Mouse (Mus musculus) MEL (cell line): ENCODE measurements around the gene Ppp4r3a. TPM values are rescaled to one million over a fixed set of nuclear protein-coding genes. Genes with fewer than 3 reads are reported as not detected.

Source experiments
- DNase-seq: peaks from one replicate; pipeline ENCODE4 v3.0.0; 2011; ENCODE audit warnings: low read depth, low spot score
- H3K27ac ChIP-seq: 2 replicates; pipeline ENCODE4 v1.5.1; 2012; ENCODE audit warnings: low read depth, mild to moderate bottlenecking, control low read depth, low read length, moderate library complexity; ENCODE audit not compliant: control insufficient read depth
- H3K27me3 ChIP-seq, 2 experiments: fragments of 150-350 bp in 1 of 2; sonication (generic) in 1 of 2; 2 replicates each; pipeline ENCODE4 v1.6.1; 2012; ENCODE audit warnings: low read length in 2 of 2, mild to moderate bottlenecking in 2 of 2, improper control_type of control experiment in 1 of 2, moderate library complexity in 1 of 2; ENCODE audit not compliant: insufficient read depth in 2 of 2, control insufficient read depth in 1 of 2
- H3K36me3 ChIP-seq, 2 experiments: 2 replicates each; pipeline ENCODE4 v1.6.1; 2012 to 2014; ENCODE audit warnings: low read length in 2 of 2, improper control_type of control experiment in 1 of 2, inconsistent platforms in 1 of 2, mild to moderate bottlenecking in 1 of 2; ENCODE audit not compliant: insufficient read depth in 2 of 2, control insufficient read depth in 1 of 2
- H3K4me1 ChIP-seq, 2 experiments: fragments of 150-350 bp in 1 of 2; sonication (generic) in 1 of 2; 2 replicates each; pipeline ENCODE4 v1.6.1; 2012; ENCODE audit warnings: low read length in 2 of 2, improper control_type of control experiment in 1 of 2, mild to moderate bottlenecking in 1 of 2; ENCODE audit not compliant: insufficient read depth in 2 of 2, control insufficient read depth in 1 of 2
- H3K4me3 ChIP-seq, 2 experiments: fragments of 150-350 bp in 1 of 2; sonication (generic) in 1 of 2; 2 replicates each; pipeline ENCODE4 v1.5.1; 2012; ENCODE audit warnings: low read depth in 2 of 2, low read length in 2 of 2, mild to moderate bottlenecking in 2 of 2, moderate library complexity in 2 of 2, control low read depth in 1 of 2, improper control_type of control experiment in 1 of 2; ENCODE audit not compliant: control insufficient read depth in 1 of 2, insufficient read depth in 1 of 2
- H3K79me2 ChIP-seq: 2 replicates; pipeline ENCODE4 v1.6.1; 2012; ENCODE audit warnings: mild to moderate bottlenecking, low read length, moderate library complexity; ENCODE audit not compliant: control insufficient read depth, poor library complexity, insufficient read depth
- H3K9ac ChIP-seq: 2 replicates; pipeline ENCODE4 v1.6.1; 2012; ENCODE audit warnings: low read depth, mild to moderate bottlenecking, control low read depth, low read length, moderate library complexity; ENCODE audit not compliant: control insufficient read depth, poor library complexity, severe bottlenecking
- H3K9me3 ChIP-seq: fragments of 150-350 bp; sonication (generic); replicated peaks from 2 replicates; pipeline ENCODE4 v1.6.1; 2012; ENCODE audit warnings: mild to moderate bottlenecking, low read length, improper control_type of control experiment, moderate library complexity; ENCODE audit not compliant: insufficient read depth
- BHLHE40 ChIP-seq: IDR thresholded peaks from 2 replicates; pipeline ENCODE4 v1.6.1; 2012; ENCODE audit warnings: low read depth, mild to moderate bottlenecking, inconsistent platforms, low read length, improper control_type of control experiment, borderline replicate concordance
- CHD1 ChIP-seq: IDR thresholded peaks from 2 replicates; pipeline ENCODE4 v1.6.1; 2012; ENCODE audit warnings: low read depth, mild to moderate bottlenecking, inconsistent platforms, low read length, improper control_type of control experiment
- CHD2 ChIP-seq: IDR thresholded peaks from 2 replicates; pipeline ENCODE4 v1.6.1; 2011; ENCODE audit warnings: low read length, improper control_type of control experiment
- E2F4 ChIP-seq: IDR thresholded peaks from 2 replicates; pipeline ENCODE4 v1.6.1; 2011; ENCODE audit warnings: low read depth, low read length, improper control_type of control experiment, borderline replicate concordance
- ELF1 ChIP-seq: IDR thresholded peaks from 2 replicates; pipeline ENCODE4 v1.6.1; 2014; ENCODE audit warnings: low read depth, mild to moderate bottlenecking, inconsistent platforms, low read length, improper control_type of control experiment, moderate library complexity
- EP300 ChIP-seq, 2 experiments: IDR thresholded peaks; 2 replicates each; pipeline ENCODE4 v1.6.1; 2011; ENCODE audit warnings: improper control_type of control experiment in 2 of 2, low read length in 2 of 2, low read depth in 1 of 2, mild to moderate bottlenecking in 1 of 2
- GABPA ChIP-seq: IDR thresholded peaks from 2 replicates; pipeline ENCODE4 v1.6.1; 2012; ENCODE audit warnings: low read depth, mild to moderate bottlenecking, inconsistent platforms, low read length, improper control_type of control experiment, moderate library complexity
- GATA1 ChIP-seq: IDR thresholded peaks from 2 replicates; pipeline ENCODE4 v1.6.1; 2011; ENCODE audit warnings: low read depth, low read length, improper control_type of control experiment
- HCFC1 ChIP-seq: IDR thresholded peaks from 2 replicates; pipeline ENCODE4 v1.6.1; 2012; ENCODE audit warnings: low read depth, mild to moderate bottlenecking, inconsistent platforms, low read length, improper control_type of control experiment, moderate library complexity
- MYC ChIP-seq: IDR thresholded peaks from 2 replicates; pipeline ENCODE4 v1.6.1; 2011; ENCODE audit warnings: low read depth, mild to moderate bottlenecking, low read length, improper control_type of control experiment, moderate library complexity
- NELFE ChIP-seq: IDR thresholded peaks from 2 replicates; pipeline ENCODE4 v1.6.1; 2011; ENCODE audit warnings: low read depth, low read length, improper control_type of control experiment
- POLR2AphosphoS5 ChIP-seq: IDR thresholded peaks from 2 replicates; pipeline ENCODE4 v1.6.1; 2012; ENCODE audit warnings: low read depth, borderline replicate concordance, mild to moderate bottlenecking, inconsistent platforms, low read length, moderate library complexity, mixed read lengths
- SIN3A ChIP-seq: IDR thresholded peaks from 2 replicates; pipeline ENCODE4 v1.6.1; 2012; ENCODE audit warnings: low read length, improper control_type of control experiment, inconsistent platforms
- SMC3 ChIP-seq: IDR thresholded peaks from 2 replicates; pipeline ENCODE4 v1.6.1; 2011; ENCODE audit warnings: low read depth, low read length, improper control_type of control experiment
- TAL1 ChIP-seq: IDR thresholded peaks from 2 replicates; pipeline ENCODE4 v1.6.1; 2012; ENCODE audit warnings: mild to moderate bottlenecking, inconsistent platforms, low read length, moderate library complexity, mixed read lengths
- TBP ChIP-seq: IDR thresholded peaks from 2 replicates; pipeline ENCODE4 v1.8.0; 2011; ENCODE audit warnings: low read depth, low read length, improper control_type of control experiment
- UBTF ChIP-seq: IDR thresholded peaks from 2 replicates; pipeline ENCODE4 v1.6.1; 2012; ENCODE audit warnings: low read depth, mild to moderate bottlenecking, inconsistent platforms, low read length, improper control_type of control experiment, moderate library complexity, borderline replicate concordance; ENCODE audit not compliant: insufficient read depth
- USF1 ChIP-seq: IDR thresholded peaks from 2 replicates; pipeline ENCODE4 v1.6.1; 2014; ENCODE audit warnings: low read depth, mild to moderate bottlenecking, inconsistent platforms, low read length, improper control_type of control experiment, moderate library complexity
- ZC3H11A ChIP-seq: IDR thresholded peaks from 2 replicates; pipeline ENCODE4 v1.6.1; 2012; ENCODE audit warnings: low read depth, mild to moderate bottlenecking, inconsistent platforms, low read length, improper control_type of control experiment
- ZMIZ1 ChIP-seq: IDR thresholded peaks from 2 replicates; pipeline ENCODE4 v1.6.1; 2012; ENCODE audit warnings: low read depth, mild to moderate bottlenecking, inconsistent platforms, low read length, improper control_type of control experiment, moderate library complexity
- polyA plus RNA-seq, 2 experiments: library from polyadenylated mRNA; stranded (reverse) in 1 of 2; unstranded in 1 of 2; fragments of >175 nt in 1 of 2; fragments of >200 nt in 1 of 2; gene quantifications; 2 replicates each; pipeline versions ENCODE4 v1.2.1 to v1.2.4; 2012; ENCODE audit warnings: low replicate concordance in 2 of 2, low read depth in 1 of 2; ENCODE audit not compliant: insufficient read length in 2 of 2, insufficient read depth in 1 of 2, missing spikeins in 1 of 2
- total RNA-seq: library from RNA; depleted of rRNA; stranded (reverse); fragments of 300-350 nt; gene quantifications from 2 replicates; pipeline ENCODE4 v1.2.3, GENCODE M21; 2012

The Ppp4r3a gene
- total and polyA plus RNA-seq, 3 experiments: 48.5 to 701 (median 61.2) TPM

- Histone ChIP-seq H3K27me3 (no peaks in the 10 kb centered on the region), H3K9me3 (no peaks in the 10 kb centered on the region), H3K4me3 (no peak overlapping the region), H3K4me1 (peaks cover 17 to 38% of the 10 kb centered on the region in 2 experiments), H3K9ac (no peak overlapping the region), H3K27ac (no peak overlapping the region), H3K79me2 (peaks cover 18% of the 10 kb centered on the region), H3K36me3 (peaks cover 0 to 31% of the 10 kb centered on the region in 2 experiments; a peak in 3 of 4 replicates)
- DNase-seq: no peak
- TF ChIP-seq NELFE (no peak), ZC3H11A (no peak), SMC3 (no peak)
These were observed 67.0 kb downstream of the Ppp4r3a start for GRCm38 (mm10) chr12:101016412-101016928.

- H3K9ac ChIP-seq: no peak overlapping the region
- TF ChIP-seq ZMIZ1 (no peak), ELF1 (peak; percentile 54; the same call in 1 of the 2 replicates), MYC (no peak), TAL1 (no peak), UBTF (no peak)
- H3K27ac ChIP-seq: peak overlapping the region; percentile 34
- peaks cover 0 to 31% of the 10 kb centered on the region in 2 experiments; a peak in 3 of 4 replicates for H3K36me3 ChIP-seq
- no peaks in the 10 kb centered on the region for H3K9me3 ChIP-seq
- H3K27me3 ChIP-seq: no peaks in the 10 kb centered on the region
- peaks cover 17 to 38% of the 10 kb centered on the region in 2 experiments for H3K4me1 ChIP-seq
- peaks cover 18% of the 10 kb centered on the region for H3K79me2 ChIP-seq
- DNase-seq: peak; percentile 38
- H3K4me3 ChIP-seq: no peak overlapping the region
These were observed 67.6 kb downstream of the Ppp4r3a start for GRCm38 (mm10) chr12:101015926-101016325.

DNA sequence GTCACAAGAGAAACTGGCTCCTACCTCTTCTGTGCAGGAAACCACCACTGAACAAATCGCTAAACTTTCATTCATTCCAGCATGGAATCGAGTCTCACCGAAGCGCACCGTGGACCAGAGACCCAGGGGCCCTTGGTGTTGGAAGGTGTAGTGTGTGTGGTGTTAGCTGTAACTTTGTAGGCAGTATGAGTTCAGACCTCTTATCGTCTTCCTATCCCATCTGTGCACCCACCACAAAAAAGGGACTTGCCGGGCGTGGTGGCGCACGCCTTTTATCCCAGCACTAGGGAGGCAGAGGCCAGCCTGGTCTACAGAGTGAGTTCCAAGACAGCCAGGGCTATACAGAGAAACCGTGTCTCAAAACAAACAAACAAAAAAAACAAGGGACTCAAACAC lies 68.3 kb downstream of the Ppp4r3a start:
- peaks cover 0 to 32% of the 10 kb centered on the region in 2 experiments; a peak in 3 of 4 replicates for H3K36me3 ChIP-seq
- TF ChIP-seq SIN3A: no peak
- no peak for TF ChIP-seq GABPA
- no peak for TF ChIP-seq ZC3H11A
- no peak for TF ChIP-seq BHLHE40
- TF ChIP-seq E2F4: no peak
- no peak for TF ChIP-seq HCFC1
- no peak for TF ChIP-seq UBTF
- TF ChIP-seq CHD1: no peak
- TF ChIP-seq TAL1: no peak
- peak; percentile 37; the same call in 1 of the 2 replicates for TF ChIP-seq GATA1
- no peak for TF ChIP-seq TBP
- TF ChIP-seq EP300 (IDR thresholded peaks at IDR 0.05; ENCODE audit: low read depth in 1 of 2, low read length in 2 of 2): 0 out of 4 replicates have a peak, but pooled peaks of 1 of the 2 experiments have one; percentile 15
- no peak for TF ChIP-seq CHD2
- no peak for TF ChIP-seq USF1
- no peak for TF ChIP-seq POLR2AphosphoS5
- H3K79me2 ChIP-seq: peaks cover 18% of the 10 kb centered on the region
- DNase-seq: peak; percentile 49
- H3K27me3 ChIP-seq: no peaks in the 10 kb centered on the region
- peak overlapping the region; percentile 52 for H3K27ac ChIP-seq
- H3K4me1 ChIP-seq: peaks cover 17 to 42% of the 10 kb centered on the region in 2 experiments
- no peaks in the 10 kb centered on the region for H3K9me3 ChIP-seq
- peak overlapping the region in 1 of 2 experiments; percentile 16; a peak in 1 of 4 replicates for H3K4me3 ChIP-seq
- H3K9ac ChIP-seq: no peak overlapping the region
